Mouse (Mus musculus): ENCODE data around the gene Nell2.

- TF ChIP-seq CTCF (IDR thresholded peaks at IDR 0.05; ENCODE audit: low read depth) (no peak), EP300 (IDR thresholded peaks at IDR 0.05; ENCODE audit: low read depth) (no peak)
Measured at GRCm38 (mm10) chr15:95259671-95260450, 268.5 kb downstream of the Nell2 start.

Data from heart, postnatal 0 days (tissue).